Mouse (Mus musculus) heart, embryonic 12.5 days (tissue): ENCODE measurements around the gene Actg1. TPM values are rescaled to one million over a fixed set of nuclear protein-coding genes. Genes with fewer than 3 reads are reported as not detected.

Source experiments
- ATAC-seq: fragments of 200-750 bp; cut with Nextera tagmentation; 2 replicates; pipeline ENCODE4 v1.8.0; 2017; ENCODE audit warnings: moderate TSS enrichment, moderate library complexity; ENCODE audit not compliant: insufficient number of reproducible peaks, low FRiP score
- H3K27ac ChIP-seq: fragments of 300-500 bp; sonication (generic); 2 replicates; pipeline ENCODE4 v1.5.1; 2016; ENCODE audit warnings: mild to moderate bottlenecking, moderate library complexity; ENCODE audit not compliant: poor library complexity, severe bottlenecking
- H3K27me3 ChIP-seq: fragments of 300-500 bp; sonication (generic); replicated peaks from 2 replicates; pipeline ENCODE4 v1.6.1; 2016; ENCODE audit warnings: mild to moderate bottlenecking, moderate library complexity
- H3K36me3 ChIP-seq: fragments of 300-500 bp; sonication (generic); 2 replicates; pipeline ENCODE4 v1.6.1; 2016; ENCODE audit warnings: mild to moderate bottlenecking, moderate library complexity
- H3K4me1 ChIP-seq: fragments of 300-500 bp; sonication (generic); replicated peaks from 2 replicates; pipeline ENCODE4 v1.6.1; 2016; ENCODE audit warnings: mild to moderate bottlenecking
- H3K4me2 ChIP-seq: fragments of 300-500 bp; sonication (generic); 2 replicates; pipeline ENCODE4 v1.6.1; 2016; ENCODE audit warnings: mild to moderate bottlenecking, moderate library complexity
- H3K4me3 ChIP-seq: fragments of 300-500 bp; sonication (generic); 2 replicates; pipeline ENCODE4 v1.5.1; 2016; ENCODE audit warnings: mild to moderate bottlenecking
- H3K9ac ChIP-seq: fragments of 300-500 bp; sonication (generic); 2 replicates; pipeline ENCODE4 v1.6.1; 2016; ENCODE audit warnings: mild to moderate bottlenecking, moderate library complexity
- H3K9me3 ChIP-seq: fragments of 300-500 bp; sonication (generic); replicated peaks from 2 replicates; pipeline ENCODE4 v1.6.1; 2016; ENCODE audit warnings: mild to moderate bottlenecking, moderate library complexity
- WGBS: fragments of 180-500 bp; shearing (Covaris S2); methylation state at CpG from one replicate; pipeline ENCODE4 v1.1.7; 2016; 5-methylcytosine and 5-hydroxymethylcytosine counted together
- polyA plus RNA-seq: library from polyadenylated mRNA; unstranded; fragments of >200 nt; fragmentation: Nextera tagmentation; extraction: Ambion mirVana; gene quantifications from 2 replicates; pipeline ENCODE4 v1.2.1, GENCODE M21; 2016

Gene Actg1
- polyA plus RNA-seq, 1 experiment from 2014 or later = 1,404 TPM

GRCm38 (mm10) chr11:120344310-120344920 lies 3.9 kb downstream of the Actg1 start:
- no peak overlapping the region; the same call in 1 of the 2 replicates for H3K4me3 ChIP-seq
- no peak overlapping the region; the same call in 1 of the 2 replicates for H3K4me2 ChIP-seq
- H3K4me1 ChIP-seq = peaks cover 4% of the 10 kb centered on the region; the same call in 1 of the 2 replicates
- peaks cover 4% of the 10 kb centered on the region; the same call in 1 of the 2 replicates for H3K9me3 ChIP-seq
- H3K27me3 ChIP-seq = no peaks in the 10 kb centered on the region
- peak overlapping the region; percentile 46 for H3K27ac ChIP-seq
- no peak for ATAC-seq
- 57% methylated on average over 5 of the region's 5 CpGs for WGBS
- peaks cover 16% of the 10 kb centered on the region for H3K36me3 ChIP-seq
- no peak overlapping the region for H3K9ac ChIP-seq

- ATAC-seq = no peak
- WGBS = 64% methylated on average over 5 of the region's 5 CpGs
- Histone ChIP-seq H3K4me1 (peaks cover 4% of the 10 kb centered on the region; the same call in 1 of the 2 replicates), H3K4me2 (no peak overlapping the region), H3K9ac (no peak overlapping the region), H3K9me3 (peaks cover 4% of the 10 kb centered on the region; the same call in 1 of the 2 replicates), H3K4me3 (no peak overlapping the region), H3K27ac (peak overlapping the region; percentile 30), H3K36me3 (peaks cover 16% of the 10 kb centered on the region), H3K27me3 (no peaks in the 10 kb centered on the region)
Measured at GRCm38 (mm10) chr11:120343519-120344309, 4.6 kb downstream of the Actg1 start.

GRCm38 (mm10) chr11:120342656-120343160 lies 5.6 kb downstream of the Actg1 start:
- 88% methylated on average over 5 of the region's 5 CpGs for WGBS
- Histone ChIP-seq H3K9me3 (peaks cover 4% of the 10 kb centered on the region; the same call in 1 of the 2 replicates), H3K27me3 (no peaks in the 10 kb centered on the region), H3K27ac (no peak overlapping the region), H3K4me3 (no peak overlapping the region), H3K4me1 (peaks cover 4% of the 10 kb centered on the region; the same call in 1 of the 2 replicates), H3K9ac (no peak overlapping the region), H3K4me2 (no peak overlapping the region), H3K36me3 (peaks cover 16% of the 10 kb centered on the region)
- ATAC-seq = no peak

- Histone ChIP-seq H3K4me2 (no peak overlapping the region), H3K27me3 (no peaks in the 10 kb centered on the region), H3K4me1 (peaks cover 4% of the 10 kb centered on the region; the same call in 1 of the 2 replicates), H3K4me3 (no peak overlapping the region), H3K36me3 (peaks cover 10% of the 10 kb centered on the region), H3K9me3 (peaks cover 4% of the 10 kb centered on the region; the same call in 1 of the 2 replicates), H3K27ac (no peak overlapping the region), H3K9ac (no peak overlapping the region)
- WGBS = 88% methylated on average over 4 of the region's 4 CpGs
- ATAC-seq = no peak
Measured at GRCm38 (mm10) chr11:120341661-120342060, 6.7 kb downstream of the Actg1 start.

GRCm38 (mm10) chr11:120339978-120340513 lies 8.3 kb downstream of the Actg1 start:
- no peaks in the 10 kb centered on the region for H3K4me1 ChIP-seq
- WGBS = 83% methylated on average over 10 of the region's 10 CpGs
- H3K4me2 ChIP-seq = no peak overlapping the region
- H3K27me3 ChIP-seq = no peaks in the 10 kb centered on the region
- ATAC-seq = no peak
- H3K9ac ChIP-seq = no peak overlapping the region
- H3K9me3 ChIP-seq = peaks cover 4% of the 10 kb centered on the region; the same call in 1 of the 2 replicates
- peaks cover 1% of the 10 kb centered on the region for H3K36me3 ChIP-seq
- H3K27ac ChIP-seq = no peak overlapping the region
- no peak overlapping the region for H3K4me3 ChIP-seq

- Histone ChIP-seq H3K4me2 (no peak overlapping the region), H3K36me3 (no peaks in the 10 kb centered on the region), H3K9ac (no peak overlapping the region), H3K4me3 (no peak overlapping the region), H3K9me3 (peaks cover 7% of the 10 kb centered on the region), H3K27me3 (no peaks in the 10 kb centered on the region), H3K27ac (no peak overlapping the region), H3K4me1 (no peaks in the 10 kb centered on the region)
- 67% methylated on average over 3 of the region's 3 CpGs for WGBS
- no peak for ATAC-seq
Measured at GRCm38 (mm10) chr11:120338786-120339185, 9.6 kb downstream of the Actg1 start.

GRCm38 (mm10) chr11:120337447-120337846 lies 10.9 kb downstream of the Actg1 start:
- no peaks in the 10 kb centered on the region for H3K4me1 ChIP-seq
- no peak overlapping the region for H3K4me2 ChIP-seq
- no peak overlapping the region for H3K9ac ChIP-seq
- WGBS = 35% methylated on average over 2 of the region's 2 CpGs
- H3K4me3 ChIP-seq = no peak overlapping the region
- H3K9me3 ChIP-seq = peaks cover 7% of the 10 kb centered on the region
- no peak for ATAC-seq
- no peaks in the 10 kb centered on the region for H3K36me3 ChIP-seq
- H3K27ac ChIP-seq = no peak overlapping the region
- H3K27me3 ChIP-seq = no peaks in the 10 kb centered on the region

GRCm38 (mm10) chr11:120335431-120336021 lies 12.8 kb downstream of the Actg1 start:
- Histone ChIP-seq H3K36me3 (no peaks in the 10 kb centered on the region), H3K4me2 (no peak overlapping the region), H3K27ac (no peak overlapping the region), H3K4me1 (no peaks in the 10 kb centered on the region), H3K27me3 (no peaks in the 10 kb centered on the region), H3K9ac (no peak overlapping the region), H3K9me3 (peaks cover 3% of the 10 kb centered on the region), H3K4me3 (no peak overlapping the region)
- WGBS = 73% methylated on average over 6 of the region's 6 CpGs
- ATAC-seq = no peak

- no peak overlapping the region for H3K9ac ChIP-seq
- H3K4me2 ChIP-seq = no peak overlapping the region
- H3K4me3 ChIP-seq = no peak overlapping the region
- no peaks in the 10 kb centered on the region for H3K27me3 ChIP-seq
- H3K9me3 ChIP-seq = no peaks in the 10 kb centered on the region
- no peak for ATAC-seq
- 94% methylated on average over 10 of the region's 10 CpGs for WGBS
- H3K27ac ChIP-seq = no peak overlapping the region
- peaks cover 16% of the 10 kb centered on the region for H3K4me1 ChIP-seq
- H3K36me3 ChIP-seq = no peaks in the 10 kb centered on the region
Measured at GRCm38 (mm10) chr11:120320156-120320555, 28.2 kb downstream of the Actg1 start.

- H3K4me2 ChIP-seq = no peak overlapping the region
- no peak for ATAC-seq
- no peak overlapping the region for H3K27ac ChIP-seq
- H3K27me3 ChIP-seq = no peaks in the 10 kb centered on the region
- H3K4me3 ChIP-seq = no peak overlapping the region
- 82% methylated on average over 5 of the region's 5 CpGs for WGBS
- no peak overlapping the region for H3K9ac ChIP-seq
- no peaks in the 10 kb centered on the region for H3K36me3 ChIP-seq
- no peaks in the 10 kb centered on the region for H3K9me3 ChIP-seq
- H3K4me1 ChIP-seq = peaks cover 25% of the 10 kb centered on the region
Measured at GRCm38 (mm10) chr11:120319310-120319709, 29.0 kb downstream of the Actg1 start.

- Histone ChIP-seq H3K4me2 (peak overlapping the region; percentile 97), H3K27ac (peak overlapping the region; percentile 100), H3K9ac (peak overlapping the region; percentile 82; the same call in 1 of the 2 replicates), H3K4me1 (peaks cover 29% of the 10 kb centered on the region), H3K9me3 (no peaks in the 10 kb centered on the region), H3K36me3 (no peaks in the 10 kb centered on the region), H3K27me3 (no peaks in the 10 kb centered on the region), H3K4me3 (no peak overlapping the region)
- WGBS = 69% methylated on average over 7 of the region's 7 CpGs
- ATAC-seq = no peak
Measured at GRCm38 (mm10) chr11:120317456-120317855, 30.9 kb downstream of the Actg1 start.
